Mouse (Mus musculus): ENCODE measurements around the gene Cap2. TPM values are rescaled to one million over a fixed set of nuclear protein-coding genes. Genes with fewer than 3 reads are reported as not detected.
A peak's percentile ranks its signal among the peaks of the same experiment; 100 is the strongest.

The Cap2 gene
- polyA plus RNA-seq (2014; fragmentation: Nextera tagmentation; extraction: Ambion mirVana) = 31.6 and 35.1 TPM in 2 replicates

DNA sequence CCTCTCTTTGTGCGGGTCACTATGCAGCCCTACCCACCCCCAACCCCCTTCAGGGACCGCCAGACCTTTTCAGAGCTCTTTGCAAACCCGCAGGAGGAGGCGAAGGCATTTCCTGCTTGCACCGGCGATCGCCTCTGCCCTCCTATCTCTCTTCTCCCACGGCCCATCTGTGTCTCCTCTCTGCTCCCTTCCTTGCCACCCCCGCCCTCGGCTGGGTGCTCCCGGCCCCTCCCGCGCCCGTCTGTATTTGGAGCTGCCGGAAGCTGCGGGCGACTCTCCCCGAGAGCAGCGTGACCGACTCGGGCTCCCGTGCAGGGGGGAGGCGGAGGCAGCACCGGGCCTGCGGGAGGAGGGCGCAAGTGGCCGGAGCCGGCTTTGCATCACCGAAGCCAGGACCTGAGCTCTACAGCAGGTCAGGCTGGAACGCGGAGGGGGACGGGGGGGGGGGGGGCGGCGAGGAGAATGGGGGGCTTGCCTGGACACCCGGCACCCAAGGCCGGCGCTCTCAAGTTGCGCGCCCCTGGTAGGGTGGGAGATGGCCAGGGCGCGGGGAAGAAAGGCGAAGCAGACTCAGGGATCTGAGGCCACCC lies at the start of gene Cap2:
TSS of gene Cap2 (plus strand) at position 49 of the 590 bp plus-strand sequence.
- ATAC-seq (ENCODE audit: low read depth) (peak; percentile 87), DNase-seq (ENCODE audit: low spot score) (peak; percentile 69)
- Histone ChIP-seq H3K9me3 (ENCODE audit: control insufficient read depth, low read length) (no peaks in the 10 kb centered on the region), H3K36me3 (ENCODE audit: control insufficient read depth, insufficient read depth, low read length) (no peaks in the 10 kb centered on the region), H3K27me3 (replicated peaks; ENCODE audit: control insufficient read depth, insufficient read depth, low read length) (no peaks in the 10 kb centered on the region), H3K4me3 (ENCODE audit: low read depth, low read length) (peak within 1 kb of the TSS; percentile 50), H3K9ac (ENCODE audit: low read depth, low read length) (peak within 1 kb of the TSS; percentile 70), H3K27ac (replicated peaks; ENCODE audit: low read depth, low read length) (no peak within 1 kb of the TSS), H3K4me1 (ENCODE audit: control insufficient read depth, insufficient read depth, low read length) (no peaks in the 10 kb centered on the region), H3K4me2 (ENCODE audit: low read depth, low read length) (peak within 1 kb of the TSS; percentile 93)
- WGBS = under 1% methylated on average over 25 of the region's 42 CpGs

- Histone ChIP-seq H3K4me1 (ENCODE audit: control insufficient read depth, insufficient read depth, low read length) (no peaks in the 10 kb centered on the region), H3K36me3 (ENCODE audit: control insufficient read depth, insufficient read depth, low read length) (no peaks in the 10 kb centered on the region), H3K4me2 (ENCODE audit: low read depth, low read length) (no peak overlapping the region), H3K27me3 (replicated peaks; ENCODE audit: control insufficient read depth, insufficient read depth, low read length) (no peaks in the 10 kb centered on the region), H3K27ac (replicated peaks; ENCODE audit: low read depth, low read length) (no peak overlapping the region), H3K9me3 (ENCODE audit: control insufficient read depth, low read length) (no peaks in the 10 kb centered on the region), H3K4me3 (ENCODE audit: low read depth, low read length) (no peak overlapping the region), H3K9ac (ENCODE audit: low read depth, low read length) (no peak overlapping the region)
- DNase-seq (ENCODE audit: low spot score) = no peak
- ATAC-seq (ENCODE audit: low read depth) = no peak
- WGBS = 79% methylated on average over 10 of the region's 10 CpGs
These were observed 42.1 kb upstream of the Cap2 start for GRCm38 (mm10) chr13:46459546-46459945.

DNA sequence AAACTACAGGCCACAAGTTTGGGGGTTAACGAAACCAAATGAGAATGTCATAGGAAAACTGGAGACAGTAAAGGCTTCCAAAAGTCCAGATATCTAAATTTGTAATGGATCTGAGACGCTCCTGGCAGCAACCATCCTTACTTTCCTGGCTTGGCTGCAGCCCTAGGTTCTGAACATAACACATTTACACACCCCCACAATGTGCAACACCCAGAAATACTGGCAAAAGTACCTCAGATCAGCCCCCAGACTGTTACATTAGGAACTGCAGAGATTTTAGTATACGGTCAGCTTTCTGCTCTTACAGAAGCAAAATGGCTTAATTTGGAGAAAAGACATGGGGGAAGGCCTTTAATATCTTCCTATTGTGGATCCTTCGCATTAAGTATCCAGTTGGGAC lies 39.4 kb upstream of the Cap2 start:
- no peaks in the 10 kb centered on the region for H3K36me3 ChIP-seq (ENCODE audit: control insufficient read depth, insufficient read depth, low read length)
- WGBS = 90% methylated on average over 4 of the region's 4 CpGs
- DNase-seq (ENCODE audit: low spot score) = no peak

DNA sequence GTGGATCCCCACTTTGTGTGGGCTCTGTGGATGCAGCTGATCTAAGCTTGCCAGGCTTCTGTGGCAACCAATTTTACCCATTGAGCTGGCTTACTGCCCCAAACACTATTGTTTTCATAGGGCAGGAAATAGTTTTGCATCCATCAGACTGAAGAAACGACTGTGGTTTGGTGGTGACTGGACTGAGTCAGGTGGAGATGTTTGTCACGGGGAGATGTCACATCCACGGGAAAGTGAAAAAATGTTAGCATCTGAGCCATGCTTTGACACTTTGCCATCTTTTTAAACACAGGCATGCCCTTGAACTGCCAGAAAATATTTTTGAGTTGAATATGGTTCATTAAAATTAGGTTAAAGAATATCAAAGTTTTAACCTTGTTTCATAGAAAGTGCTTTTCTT lies 37.9 kb upstream of the Cap2 start:
- 61% methylated on average over 3 of the region's 3 CpGs for WGBS
- no peak overlapping the region for H3K4me3 ChIP-seq (ENCODE audit: low read depth, low read length)
- H3K27ac ChIP-seq (replicated peaks; ENCODE audit: low read depth, low read length) = no peak overlapping the region
- no peak overlapping the region for H3K4me2 ChIP-seq (ENCODE audit: low read depth, low read length)
- H3K9ac ChIP-seq (ENCODE audit: low read depth, low read length) = no peak overlapping the region
- no peaks in the 10 kb centered on the region for H3K27me3 ChIP-seq (replicated peaks; ENCODE audit: control insufficient read depth, insufficient read depth, low read length)
- DNase-seq (ENCODE audit: low spot score) (no peak), ATAC-seq (ENCODE audit: low read depth) (no peak)
- H3K36me3 ChIP-seq (ENCODE audit: control insufficient read depth, insufficient read depth, low read length) = no peaks in the 10 kb centered on the region
- H3K4me1 ChIP-seq (ENCODE audit: control insufficient read depth, insufficient read depth, low read length) = no peaks in the 10 kb centered on the region
- no peaks in the 10 kb centered on the region for H3K9me3 ChIP-seq (ENCODE audit: control insufficient read depth, low read length)

More for the DNA sequence above, 39.4 kb upstream of the Cap2 start:
- no peak for ATAC-seq (ENCODE audit: low read depth)
- no peaks in the 10 kb centered on the region for H3K4me1 ChIP-seq (ENCODE audit: control insufficient read depth, insufficient read depth, low read length)
- H3K27ac ChIP-seq (replicated peaks; ENCODE audit: low read depth, low read length) = no peak overlapping the region
- H3K9me3 ChIP-seq (ENCODE audit: control insufficient read depth, low read length) = no peaks in the 10 kb centered on the region
- H3K27me3 ChIP-seq (replicated peaks; ENCODE audit: control insufficient read depth, insufficient read depth, low read length) = no peaks in the 10 kb centered on the region
- H3K4me3 ChIP-seq (ENCODE audit: low read depth, low read length) = no peak overlapping the region
- H3K9ac ChIP-seq (ENCODE audit: low read depth, low read length) = no peak overlapping the region
- H3K4me2 ChIP-seq (ENCODE audit: low read depth, low read length) = no peak overlapping the region

GRCm38 (mm10) chr13:46468251-46468650 lies 33.4 kb upstream of the Cap2 start:
- Histone ChIP-seq H3K4me1 (ENCODE audit: control insufficient read depth, insufficient read depth, low read length) (no peaks in the 10 kb centered on the region), H3K9me3 (ENCODE audit: control insufficient read depth, low read length) (no peaks in the 10 kb centered on the region), H3K9ac (ENCODE audit: low read depth, low read length) (no peak overlapping the region), H3K27me3 (replicated peaks; ENCODE audit: control insufficient read depth, insufficient read depth, low read length) (no peaks in the 10 kb centered on the region), H3K4me2 (ENCODE audit: low read depth, low read length) (no peak overlapping the region), H3K27ac (replicated peaks; ENCODE audit: low read depth, low read length) (no peak overlapping the region), H3K4me3 (ENCODE audit: low read depth, low read length) (no peak overlapping the region), H3K36me3 (ENCODE audit: control insufficient read depth, insufficient read depth, low read length) (no peaks in the 10 kb centered on the region)
- ATAC-seq (ENCODE audit: low read depth) = no peak
- WGBS = 63% methylated on average over 8 of the region's 8 CpGs
- no peak for DNase-seq (ENCODE audit: low spot score)

GRCm38 (mm10) chr13:46469536-46469935 lies 32.1 kb upstream of the Cap2 start:
- Histone ChIP-seq H3K4me3 (ENCODE audit: low read depth, low read length) (no peak overlapping the region), H3K27ac (replicated peaks; ENCODE audit: low read depth, low read length) (no peak overlapping the region), H3K4me1 (ENCODE audit: control insufficient read depth, insufficient read depth, low read length) (no peaks in the 10 kb centered on the region), H3K9me3 (ENCODE audit: control insufficient read depth, low read length) (no peaks in the 10 kb centered on the region), H3K4me2 (ENCODE audit: low read depth, low read length) (no peak overlapping the region), H3K9ac (ENCODE audit: low read depth, low read length) (no peak overlapping the region), H3K27me3 (replicated peaks; ENCODE audit: control insufficient read depth, insufficient read depth, low read length) (no peaks in the 10 kb centered on the region), H3K36me3 (ENCODE audit: control insufficient read depth, insufficient read depth, low read length) (no peaks in the 10 kb centered on the region)
- WGBS = 89% methylated on average over 2 of the region's 2 CpGs
- DNase-seq (ENCODE audit: low spot score) (no peak), ATAC-seq (ENCODE audit: low read depth) (no peak)

DNA sequence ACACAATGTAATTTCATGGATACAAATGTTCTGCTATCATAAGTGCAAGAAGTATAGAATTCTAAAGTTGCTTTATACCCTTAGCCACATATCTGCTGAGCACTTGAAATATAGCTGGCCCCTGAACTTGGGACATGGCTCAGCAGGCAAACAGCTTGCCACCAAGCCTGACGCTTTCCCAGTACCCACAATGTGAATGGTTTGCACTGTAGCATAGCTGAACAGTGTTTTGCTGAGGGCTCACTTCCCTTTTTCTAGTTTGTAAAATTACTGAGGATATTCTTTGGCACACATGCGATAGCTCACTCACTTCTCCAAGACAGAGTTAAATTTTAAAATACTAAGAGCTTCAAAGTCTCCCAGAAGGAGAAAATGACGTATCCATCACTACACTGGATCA lies 20.4 kb upstream of the Cap2 start:
- DNase-seq (ENCODE audit: low spot score) = no peak
- 65% methylated on average over 3 of the region's 3 CpGs for WGBS
- no peaks in the 10 kb centered on the region for H3K9me3 ChIP-seq (ENCODE audit: control insufficient read depth, low read length)
- H3K27me3 ChIP-seq (replicated peaks; ENCODE audit: control insufficient read depth, insufficient read depth, low read length) = no peaks in the 10 kb centered on the region
- H3K9ac ChIP-seq (ENCODE audit: low read depth, low read length) = no peak overlapping the region
- no peaks in the 10 kb centered on the region for H3K4me1 ChIP-seq (ENCODE audit: control insufficient read depth, insufficient read depth, low read length)
- ATAC-seq (ENCODE audit: low read depth) = no peak
- no peak overlapping the region for H3K4me3 ChIP-seq (ENCODE audit: low read depth, low read length)
- no peak overlapping the region for H3K27ac ChIP-seq (replicated peaks; ENCODE audit: low read depth, low read length)
- H3K36me3 ChIP-seq (ENCODE audit: control insufficient read depth, insufficient read depth, low read length) = no peaks in the 10 kb centered on the region
- H3K4me2 ChIP-seq (ENCODE audit: low read depth, low read length) = no peak overlapping the region

- no peaks in the 10 kb centered on the region for H3K36me3 ChIP-seq (ENCODE audit: control insufficient read depth, insufficient read depth, low read length)
- no peak overlapping the region for H3K4me3 ChIP-seq (ENCODE audit: low read depth, low read length)
These were observed 16.0 kb upstream of the Cap2 start for GRCm38 (mm10) chr13:46485605-46486004.

DNA sequence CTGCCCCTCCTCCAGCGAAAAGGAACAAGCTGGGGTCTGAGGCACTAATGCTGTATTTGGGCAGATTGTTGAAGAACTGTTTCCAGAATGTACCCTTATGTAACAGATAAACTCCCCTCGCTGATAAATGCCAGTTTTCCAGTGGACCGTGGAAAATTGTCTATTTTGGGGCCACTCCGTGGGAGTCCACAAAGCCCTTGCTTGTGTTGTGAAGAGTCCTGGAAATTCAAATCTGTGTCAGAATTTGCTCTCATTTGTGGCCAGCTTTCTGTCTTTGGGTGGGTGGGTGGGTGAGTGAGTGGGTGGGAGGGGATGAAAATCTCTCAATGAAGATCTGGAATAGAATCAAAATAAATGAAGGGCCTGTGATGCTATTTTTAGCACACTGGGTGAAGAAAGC lies 13.5 kb upstream of the Cap2 start:
- H3K4me2 ChIP-seq (ENCODE audit: low read depth, low read length) = no peak overlapping the region
- WGBS = 72% methylated on average over 4 of the region's 4 CpGs
- no peaks in the 10 kb centered on the region for H3K9me3 ChIP-seq (ENCODE audit: control insufficient read depth, low read length)
- ATAC-seq (ENCODE audit: low read depth) (no peak), DNase-seq (ENCODE audit: low spot score) (no peak)
- H3K36me3 ChIP-seq (ENCODE audit: control insufficient read depth, insufficient read depth, low read length) = no peaks in the 10 kb centered on the region
- no peak overlapping the region for H3K4me3 ChIP-seq (ENCODE audit: low read depth, low read length)
- peaks cover 7% of the 10 kb centered on the region; the same call in 1 of the 2 replicates for H3K4me1 ChIP-seq (ENCODE audit: control insufficient read depth, insufficient read depth, low read length)
- no peaks in the 10 kb centered on the region for H3K27me3 ChIP-seq (replicated peaks; ENCODE audit: control insufficient read depth, insufficient read depth, low read length)
- H3K27ac ChIP-seq (replicated peaks; ENCODE audit: low read depth, low read length) = no peak overlapping the region
- H3K9ac ChIP-seq (ENCODE audit: low read depth, low read length) = no peak overlapping the region

More at GRCm38 (mm10) chr13:46485605-46486004, 16.0 kb upstream of the Cap2 start:
- no peak for ATAC-seq (ENCODE audit: low read depth)
- Histone ChIP-seq H3K9me3 (ENCODE audit: control insufficient read depth, low read length) (no peaks in the 10 kb centered on the region), H3K9ac (ENCODE audit: low read depth, low read length) (no peak overlapping the region), H3K4me1 (ENCODE audit: control insufficient read depth, insufficient read depth, low read length) (peaks cover 5% of the 10 kb centered on the region; the same call in 1 of the 2 replicates), H3K27ac (replicated peaks; ENCODE audit: low read depth, low read length) (no peak overlapping the region), H3K27me3 (replicated peaks; ENCODE audit: control insufficient read depth, insufficient read depth, low read length) (no peaks in the 10 kb centered on the region), H3K4me2 (ENCODE audit: low read depth, low read length) (no peak overlapping the region)
- 77% methylated on average over 3 of the region's 3 CpGs for WGBS
- DNase-seq (ENCODE audit: low spot score) = no peak
